Mouse (Mus musculus) layer of hippocampus, adult 18-20 months (tissue): ENCODE results near the gene Eid2. TPM values are rescaled to one million over a fixed set of nuclear protein-coding genes. Genes with fewer than 3 reads are reported as not detected.

ENCODE experiments used
- DNase-seq, 2 experiments: peaks; one replicate each; pipeline ENCODE4 v3.0.0; 2022; ENCODE audit warnings: low spot score in 2 of 2
- total RNA-seq, 2 experiments: library from RNA; stranded (reverse); gene quantifications; 2 replicates each; pipeline ENCODE4 v1.2.3; 2021

Gene Eid2
- total RNA-seq, 2 experiments from 2014 or later: 59.3 to 61.3 TPM

DNA sequence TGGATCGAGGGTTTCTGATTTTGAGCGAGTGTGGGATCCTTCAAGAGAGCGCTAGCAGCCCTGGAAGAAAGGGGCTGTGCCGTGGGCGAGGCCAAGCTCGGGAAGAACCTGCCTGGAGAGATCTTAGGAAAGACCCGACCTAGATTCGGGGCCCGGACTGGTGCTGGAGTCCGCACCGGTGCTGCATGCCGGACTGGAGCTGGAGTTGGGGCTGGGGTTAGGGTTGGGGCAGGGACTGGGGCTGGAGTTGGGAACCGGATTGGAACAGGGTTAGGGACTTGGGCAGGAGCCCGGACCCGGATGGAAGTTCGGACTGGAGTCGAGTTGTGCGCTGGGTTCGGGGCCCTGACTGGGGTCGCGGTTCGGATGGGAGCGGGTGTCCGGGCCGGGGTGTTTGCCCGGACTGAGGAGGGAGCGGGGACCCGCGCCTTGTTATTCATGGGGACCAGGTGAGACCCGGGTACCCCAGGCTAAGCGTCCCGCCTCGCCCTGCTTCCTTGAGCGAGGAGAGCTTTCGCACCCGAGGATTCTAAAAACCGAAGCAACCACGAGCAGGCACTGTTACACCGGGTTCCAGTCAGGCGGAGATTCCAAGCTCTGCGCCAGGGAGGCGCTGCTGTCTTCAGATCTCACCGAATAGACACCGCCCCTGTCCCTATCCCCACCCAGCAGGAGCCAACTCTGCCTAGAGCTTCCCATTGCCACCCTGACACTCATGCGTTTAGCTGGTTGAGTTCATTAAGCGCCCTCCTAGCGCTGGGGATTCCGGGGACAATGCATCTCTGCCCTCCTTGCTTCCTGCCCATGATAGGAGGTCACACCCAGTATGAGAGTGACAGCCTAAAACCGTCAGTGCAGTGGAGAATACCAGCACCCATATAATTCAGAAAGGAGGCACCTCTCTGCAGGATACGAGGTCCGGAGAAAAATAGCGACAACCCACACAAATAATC lies 23.2 kb downstream of the Eid2 start, which contains the start of gene Selenov:
Selenov (minus strand) TSS at position 549 of the 953 bp plus-strand sequence.
- DNase-seq: peak in 1 of 2 experiments; percentile 45

DNA sequence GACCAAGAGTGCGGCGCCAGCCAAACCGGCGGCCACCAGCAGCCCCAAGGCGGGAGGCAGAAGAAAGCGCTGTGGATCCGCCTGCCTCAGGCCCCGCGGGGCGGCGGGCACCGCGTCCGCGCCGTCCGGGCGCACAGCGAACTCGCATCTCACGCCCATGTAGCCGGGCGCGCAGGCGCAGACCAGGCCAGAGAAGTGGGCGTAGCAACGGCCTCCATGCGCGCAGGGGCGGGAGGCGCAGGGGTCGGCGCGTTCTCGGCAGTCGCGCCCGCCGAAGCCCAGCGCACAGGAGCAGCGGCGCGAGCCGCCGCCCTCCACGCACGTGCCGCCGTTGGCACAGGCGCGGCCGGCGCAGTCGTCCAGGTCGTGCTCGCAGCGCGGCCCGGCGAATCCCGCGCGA lies 26.8 kb downstream of the Eid2 start:
- peak; percentile 54 to 70 for DNase-seq

DNA sequence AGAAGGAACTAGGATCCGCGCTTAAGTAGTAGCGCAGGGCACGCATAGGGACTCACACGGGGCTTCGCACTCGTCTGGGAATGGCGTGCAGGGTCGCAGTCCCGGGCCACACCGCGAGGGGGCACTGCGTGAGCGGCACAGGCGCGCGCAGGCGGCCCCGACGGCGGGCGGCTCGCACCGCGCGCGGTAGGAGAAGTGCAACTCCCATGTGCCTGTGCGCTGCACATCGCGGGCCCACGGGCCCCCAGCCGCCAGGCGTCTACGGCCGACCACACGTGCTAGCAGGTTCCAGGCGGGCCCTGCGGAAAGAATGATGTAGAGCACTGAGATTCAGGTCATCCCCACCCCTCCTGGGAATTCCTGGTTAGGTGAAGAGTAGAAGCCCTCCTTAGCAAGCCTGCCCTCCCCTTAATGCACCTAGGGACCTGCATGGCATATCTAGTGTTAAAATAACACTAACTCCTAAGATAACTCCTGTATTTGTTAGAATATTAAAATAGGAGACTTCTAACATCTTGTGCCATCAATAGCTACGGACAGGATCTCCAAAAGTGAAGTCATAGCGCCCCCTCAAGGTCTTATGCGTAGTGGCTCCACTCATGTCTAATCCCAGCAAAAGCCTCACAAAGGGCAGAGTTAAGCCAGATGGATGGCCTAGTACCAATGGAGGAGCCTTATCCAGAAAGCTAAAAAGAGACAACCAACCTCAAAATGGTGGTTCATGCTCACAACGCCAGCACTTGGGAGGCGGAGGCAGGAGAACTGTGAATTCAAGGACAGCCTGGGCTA lies 31.4 kb downstream of the Eid2 start:
- peak in 1 of 2 experiments; percentile 70 for DNase-seq

DNA sequence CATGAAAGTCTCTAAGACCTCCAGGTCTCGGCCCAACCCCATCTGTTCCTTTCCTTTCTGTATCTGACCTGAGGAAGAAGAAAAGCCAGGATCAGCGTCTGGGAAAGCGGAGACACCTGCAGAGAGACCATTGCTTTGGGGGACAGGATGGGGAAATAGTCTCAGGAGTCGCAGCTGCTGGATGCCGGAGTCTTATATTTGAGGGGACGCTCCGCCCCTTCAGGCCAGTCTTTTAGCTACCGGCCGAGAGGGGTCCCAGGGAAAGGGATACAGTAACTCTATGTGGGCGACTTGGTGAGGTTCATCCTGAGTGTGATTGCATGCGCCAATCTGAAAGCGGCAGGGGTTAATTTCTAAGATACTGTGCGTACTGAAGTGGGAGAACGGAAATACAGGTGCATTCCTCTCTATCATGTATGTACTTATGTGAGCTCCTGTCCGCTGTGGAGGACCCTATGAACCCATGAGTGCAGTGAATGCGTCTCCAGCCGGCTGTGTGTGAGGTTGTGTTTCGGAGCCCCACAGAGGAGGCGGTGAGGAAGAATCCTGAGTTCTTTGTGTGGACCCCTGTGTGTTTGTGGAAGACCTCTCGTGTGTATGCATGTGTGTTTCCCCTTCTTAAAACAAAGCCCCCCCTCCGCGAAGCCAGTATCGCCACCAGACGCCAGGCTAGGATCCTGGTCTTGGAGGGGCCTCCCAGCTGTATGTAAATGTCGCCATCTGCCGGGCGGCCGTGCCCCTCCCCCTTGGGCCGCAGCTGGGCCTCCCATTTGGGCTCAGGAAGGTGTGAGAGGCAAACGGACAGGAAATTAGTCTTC lies 34.1 kb downstream of the Eid2 start, which contains the start of gene Dll3:
Dll3 (minus strand) TSS at position 623 of the 818 bp plus-strand sequence.
- DNase-seq: peak in 1 of 2 experiments; percentile 18

DNA sequence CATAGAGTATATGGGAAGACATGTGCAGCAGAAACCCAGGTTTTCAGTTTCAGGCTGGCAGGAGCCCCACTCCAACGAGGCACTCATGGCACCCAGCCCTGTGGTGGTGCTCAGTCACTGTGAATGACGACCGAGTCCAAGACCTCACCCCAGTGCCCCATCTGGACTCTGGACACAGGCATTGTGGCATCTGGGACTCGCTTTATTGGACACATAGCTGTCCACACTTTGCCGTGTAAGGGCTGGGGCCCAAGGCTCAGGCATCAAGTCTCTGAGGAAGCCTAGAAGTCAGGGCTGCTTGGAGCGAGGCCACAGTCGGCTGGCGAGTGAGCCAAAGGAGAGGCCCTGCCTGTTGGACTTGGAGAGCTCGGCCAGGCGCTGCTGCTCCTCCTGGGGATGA lies 38.0 kb downstream of the Eid2 start:
- DNase-seq: no peak

DNA sequence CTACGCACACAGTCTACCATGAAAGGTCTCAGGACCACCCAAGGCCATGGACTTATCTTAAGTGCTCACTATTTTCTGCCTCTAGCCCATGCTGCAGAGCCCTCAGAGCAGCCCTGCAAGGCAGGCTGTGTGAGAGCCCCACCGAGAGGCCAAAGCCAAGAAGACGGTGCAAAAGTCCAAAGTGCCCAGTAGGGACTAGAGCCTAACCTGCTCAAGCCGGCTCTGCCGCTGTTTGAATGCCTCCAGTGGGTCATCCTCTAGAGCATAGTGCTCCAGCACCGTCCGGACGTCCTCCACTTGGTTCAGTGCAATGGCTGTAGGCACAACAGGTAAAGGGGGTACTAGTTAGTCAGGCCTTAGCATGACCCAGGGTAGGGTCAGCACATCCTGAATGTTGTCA lies 38.5 kb downstream of the Eid2 start:
- DNase-seq: no peak

DNA sequence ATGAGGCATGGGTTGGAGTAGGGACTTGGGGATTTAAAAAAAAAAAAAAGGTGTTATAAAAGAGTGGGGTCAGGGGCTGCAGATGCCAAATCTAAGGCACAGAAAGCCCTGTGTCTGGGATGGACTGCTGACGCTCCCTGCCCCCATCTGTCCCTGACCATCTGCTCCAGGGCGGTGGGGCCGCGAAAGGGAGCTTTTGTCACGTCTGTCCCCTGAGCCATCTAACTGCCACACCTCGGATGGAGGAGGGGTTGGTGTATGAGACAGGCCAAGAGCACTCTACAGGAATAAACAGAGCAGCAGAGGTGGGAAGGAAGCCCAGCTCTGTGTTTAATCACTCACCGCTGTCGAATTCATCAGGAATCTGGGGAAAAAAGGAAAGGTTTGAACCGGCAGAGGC lies 42.1 kb downstream of the Eid2 start:
- no peak for DNase-seq

DNA sequence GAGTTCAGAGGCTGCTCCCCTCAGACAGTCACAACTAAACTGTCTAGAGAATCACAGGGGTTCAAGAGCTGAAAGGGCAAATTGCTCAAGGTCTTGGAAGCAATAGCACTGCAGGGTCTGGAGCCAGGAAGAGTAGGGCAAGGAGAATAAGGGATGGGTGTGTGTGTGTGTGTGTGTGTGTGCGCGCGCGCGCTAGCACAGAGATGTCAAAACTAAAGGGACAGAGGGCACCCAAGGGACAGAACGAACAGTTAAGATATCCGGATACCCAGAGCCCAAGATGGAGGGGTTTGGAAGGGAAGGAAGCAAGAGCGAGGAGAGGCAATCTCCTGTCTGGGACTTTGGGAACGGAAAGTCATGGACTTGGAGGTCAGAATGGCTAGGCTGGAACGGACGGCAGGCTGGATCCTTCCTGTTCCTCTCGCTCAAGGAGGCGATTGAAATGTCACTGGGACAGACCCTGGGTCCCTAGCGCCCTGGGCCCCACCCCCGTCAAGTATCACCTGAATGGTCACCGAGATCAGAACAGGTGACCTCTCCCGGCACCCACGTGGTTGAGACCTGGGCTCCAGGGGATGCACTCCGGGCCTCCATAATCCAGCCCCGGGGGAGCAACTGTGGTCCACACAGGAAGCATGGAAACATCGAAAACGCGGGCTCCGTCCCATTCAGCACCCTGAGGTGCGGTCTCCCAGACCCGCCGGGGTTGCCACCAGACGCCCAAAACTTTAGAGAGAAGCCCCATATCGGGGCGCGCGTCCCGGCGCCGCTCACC lies 43.7 kb downstream of the Eid2 start:
- DNase-seq: peak in 1 of 2 experiments; percentile 6

DNA sequence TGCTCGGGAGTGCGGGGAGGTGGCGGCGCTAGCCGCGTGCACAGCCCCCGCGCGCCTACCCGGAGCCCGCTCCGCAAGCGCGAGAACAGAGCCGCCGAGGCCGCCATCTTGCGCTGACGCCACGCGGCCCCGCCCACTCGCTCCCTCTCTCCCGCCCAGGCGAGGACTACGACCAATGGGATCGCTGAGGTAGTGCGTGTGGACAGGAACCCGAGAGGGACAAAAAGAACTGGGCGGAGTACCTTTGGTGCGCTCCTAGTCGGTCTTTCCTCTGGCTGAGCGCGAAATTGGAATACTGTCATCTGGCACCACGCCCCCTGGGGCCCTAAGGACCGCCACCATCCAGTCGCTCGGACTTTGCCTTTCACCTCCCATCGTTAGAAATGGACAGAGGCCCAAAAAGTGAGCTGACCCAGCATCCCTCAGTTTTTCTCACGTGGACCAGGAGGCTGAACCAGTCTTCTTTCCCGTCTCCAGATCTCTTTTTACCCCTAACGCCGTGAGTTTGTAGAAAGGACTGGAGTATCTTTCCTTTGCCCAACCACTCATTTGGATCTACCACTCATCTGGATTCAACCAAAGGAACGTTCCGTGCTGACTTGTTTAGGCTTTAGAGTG lies 44.4 kb downstream of the Eid2 start, which contains the start of gene Timm50:
Timm50 (minus strand) TSS at position 147 of the 618 bp plus-strand sequence.
- peak; percentile 98 to 99 for DNase-seq

DNA sequence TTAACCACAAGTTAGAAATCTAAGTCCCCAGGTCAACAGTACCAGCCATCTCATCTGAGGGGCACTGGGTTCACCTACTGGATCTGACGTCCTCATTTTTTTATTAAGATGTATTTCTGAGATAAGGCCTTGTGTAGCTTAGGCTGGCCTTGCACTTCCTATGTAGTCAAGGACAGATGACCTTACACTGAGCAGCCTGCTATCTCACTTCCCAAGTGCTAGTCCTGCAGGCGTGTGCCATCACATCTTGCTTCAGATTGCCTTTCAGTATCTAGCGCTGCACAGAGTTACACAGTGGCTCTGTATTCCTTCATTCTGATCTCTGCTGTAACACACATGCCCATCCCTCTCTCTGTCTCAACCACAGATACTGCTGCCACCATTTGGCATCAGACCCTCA lies 50.4 kb downstream of the Eid2 start:
- DNase-seq: no peak

DNA sequence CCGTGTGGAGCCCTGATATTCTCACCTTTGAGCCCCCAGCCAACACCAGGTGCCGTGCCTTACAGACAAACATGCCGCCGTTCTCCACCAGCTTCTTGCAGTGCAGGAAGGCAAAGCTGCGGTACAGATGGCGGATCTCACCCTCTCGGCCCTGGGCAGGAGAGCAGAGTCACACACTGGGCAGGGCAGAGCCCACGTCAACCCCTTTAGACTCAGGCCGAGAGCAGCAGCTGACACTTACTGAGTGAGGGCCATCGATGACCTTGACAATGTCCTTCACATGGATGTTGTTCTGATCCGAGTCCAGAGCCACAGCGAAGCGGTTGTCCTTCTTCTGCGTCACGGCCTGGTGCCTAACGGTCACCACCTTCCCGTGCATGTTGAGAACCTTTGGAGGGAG lies 51.0 kb downstream of the Eid2 start:
- DNase-seq: no peak

Other genes with a start within 250 kb of the Eid2 start
- 100 to 1,000 TPM; 124 to 127 TPM for gene Psmc4, start 217.8 kb upstream of the Eid2 start, total RNA-seq
- gene Fcgbp, start 196.6 kb upstream of the Eid2 start, total RNA-seq: 1 to 10 TPM; 1.1 to 1.6 TPM
- under 1 TPM in 1 of 2 experiments, not detected in 1; 0.05 TPM for gene 9530053A07Rik, start 138.4 kb upstream of the Eid2 start, total RNA-seq
- gene Fbl, start 98.2 kb upstream of the Eid2 start, total RNA-seq: 10 to 100 TPM; 43.0 to 46.4 TPM
- gene Dyrk1b, start 88.4 kb upstream of the Eid2 start, total RNA-seq: 10 to 100 TPM; 41.8 to 43.7 TPM
- gene Eid2b, start 9.9 kb downstream of the Eid2 start, total RNA-seq: 10 to 100 TPM; 37.8 to 38.4 TPM
- gene Selenov, start 23.3 kb downstream of the Eid2 start, total RNA-seq: under 1 TPM in 1 of 2 experiments, not detected in 1; 0.25 TPM
- gene Dll3, start 34.4 kb downstream of the Eid2 start, total RNA-seq: 1 to 10 TPM; 2.1 to 2.6 TPM
- gene Timm50, start 44.2 kb downstream of the Eid2 start, total RNA-seq: 10 to 100 TPM; 42.4 to 44.3 TPM
- 100 to 1,000 TPM; 116 to 119 TPM for gene Supt5, start 70.9 kb downstream of the Eid2 start, total RNA-seq
- 100 to 1,000 TPM; 481 to 546 TPM for gene Rps16, start 82.8 kb downstream of the Eid2 start, total RNA-seq
- gene Plekhg2, start 104.7 kb downstream of the Eid2 start, total RNA-seq: 1 to 10 TPM; 4.8 to 5.1 TPM
- gene Zfp36, start 112.4 kb downstream of the Eid2 start, total RNA-seq: 1 to 10 TPM; 3.5 to 3.7 TPM
- 10 to 100 TPM; 21.4 to 22.1 TPM for gene Med29, start 124.8 kb downstream of the Eid2 start, total RNA-seq
- gene Paf1, start 125.1 kb downstream of the Eid2 start, total RNA-seq: 10 to 100 TPM; 64.9 to 69.3 TPM
- gene Gmfg, start 169.6 kb downstream of the Eid2 start, total RNA-seq: 1 to 10 TPM; 2.2 to 2.4 TPM
- 10 to 100 TPM; 75.5 to 81.1 TPM for gene Lrfn1, start 184.1 kb downstream of the Eid2 start, total RNA-seq
- not detected for gene Ifnl2, start 242.6 kb downstream of the Eid2 start, total RNA-seq